Mouse (Mus musculus) embryonic fibroblast, embryonic 13.5 days (primary cell): ENCODE data around the gene Gm49318.

ENCODE experiments used
- CTCF ChIP-seq: IDR thresholded peaks from 2 replicates; pipeline ENCODE4 v1.5.1; 2011; ENCODE audit warnings: mild to moderate bottlenecking, control low read depth, low read length, moderate library complexity, borderline replicate concordance; ENCODE audit not compliant: insufficient read depth
- POLR2A ChIP-seq: IDR thresholded peaks from 2 replicates; pipeline ENCODE4 v1.6.1; 2011; ENCODE audit warnings: low read depth, mild to moderate bottlenecking, control low read depth, low read length, moderate library complexity

DNA sequence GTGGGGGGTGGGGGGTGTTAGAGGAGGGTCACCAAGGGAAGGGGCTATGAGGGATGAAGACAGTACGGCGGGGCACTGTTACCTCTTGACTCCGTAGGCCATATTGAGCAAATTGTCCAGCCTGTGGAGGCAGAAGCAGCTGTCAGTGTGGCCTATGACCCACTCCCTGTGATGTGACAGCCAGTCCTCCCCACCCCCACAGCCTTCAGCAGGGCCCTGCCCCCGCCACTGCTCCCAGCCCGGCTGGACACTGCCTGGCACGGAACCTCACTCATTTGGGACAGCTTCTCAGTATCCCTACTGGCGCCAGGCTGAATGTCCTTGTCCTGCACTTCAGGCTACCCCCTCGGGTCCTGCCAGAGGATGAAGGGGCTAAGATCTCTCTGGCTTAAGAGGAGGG lies 46.5 kb downstream of the Gm49318 start:
- TF ChIP-seq CTCF, result no peak
- no peak for TF ChIP-seq POLR2A
